Mouse (Mus musculus): ENCODE measurements at regions not wholly inside any gene's neighbourhood (a gene's known extent, or its start where the extent isn't known, plus 50 kb on each side); places are given as distances from the start of the nearest gene placed in this dataset.

- DNase-seq, result no peak
Observed at GRCm38 (mm10) chr6:93623541-93623940, 660.2 kb downstream of the Magi1 start.

DNA sequence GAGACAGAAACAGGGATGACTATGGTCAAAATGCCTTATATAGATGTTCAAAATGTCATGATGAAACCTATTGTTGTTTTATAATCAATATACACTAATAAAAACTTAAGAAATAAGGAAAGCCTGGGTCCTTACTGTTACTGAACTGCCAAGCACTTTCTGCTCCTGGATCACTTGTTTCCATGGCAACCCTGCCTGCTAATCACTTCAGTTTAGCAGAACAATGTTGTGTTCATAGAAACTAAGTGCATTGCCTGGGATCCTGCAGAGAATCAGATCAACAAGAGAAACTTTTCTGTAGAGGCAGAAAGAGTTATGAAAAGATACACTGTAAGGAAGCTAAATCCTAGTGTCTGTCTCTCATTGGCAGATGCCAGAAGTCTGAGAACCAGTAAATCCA is 666.8 kb downstream of the Magi1 start:
- no peak for DNase-seq

DNA sequence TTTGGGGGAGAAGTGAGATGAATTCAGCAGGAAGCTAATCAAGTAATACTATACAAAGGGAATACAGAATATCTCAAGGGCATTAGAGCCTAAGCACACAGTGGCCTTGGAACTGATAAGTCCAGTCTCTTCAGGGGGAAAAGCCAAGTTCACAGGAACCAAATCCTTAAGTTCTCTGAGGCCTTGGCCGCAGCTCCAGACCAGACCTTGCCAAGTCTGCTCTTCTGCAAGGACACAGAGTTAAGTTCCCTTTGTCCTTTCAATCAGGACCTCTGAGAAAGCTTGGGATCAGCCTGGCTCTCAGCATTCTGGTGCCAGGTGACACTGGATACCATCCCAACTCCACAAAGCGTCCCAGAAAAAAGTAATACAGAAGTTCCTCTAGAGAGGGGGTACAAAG is 657.1 kb upstream of the Adamts9 start:
- no peak for DNase-seq

DNA sequence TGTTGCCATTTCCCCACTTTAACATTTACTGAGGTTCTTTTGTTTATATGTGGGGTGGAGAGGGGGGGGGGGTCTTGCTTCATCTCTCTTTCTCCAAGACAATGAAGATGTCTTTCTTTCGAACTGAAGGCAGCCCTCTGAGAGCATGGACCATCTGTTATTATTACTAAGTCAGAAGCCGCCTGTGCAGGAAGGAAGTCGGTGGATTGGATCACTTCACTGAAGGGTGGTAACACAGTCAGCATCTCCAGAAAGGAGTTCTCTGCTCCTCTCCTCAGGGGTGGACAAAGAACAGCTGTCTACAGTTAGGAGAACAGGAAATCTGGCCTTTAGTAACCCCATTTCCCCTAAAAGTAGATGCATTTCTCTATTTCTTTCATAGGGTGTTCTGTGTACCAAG is 656.1 kb upstream of the Adamts9 start:
- no peak for DNase-seq

DNA sequence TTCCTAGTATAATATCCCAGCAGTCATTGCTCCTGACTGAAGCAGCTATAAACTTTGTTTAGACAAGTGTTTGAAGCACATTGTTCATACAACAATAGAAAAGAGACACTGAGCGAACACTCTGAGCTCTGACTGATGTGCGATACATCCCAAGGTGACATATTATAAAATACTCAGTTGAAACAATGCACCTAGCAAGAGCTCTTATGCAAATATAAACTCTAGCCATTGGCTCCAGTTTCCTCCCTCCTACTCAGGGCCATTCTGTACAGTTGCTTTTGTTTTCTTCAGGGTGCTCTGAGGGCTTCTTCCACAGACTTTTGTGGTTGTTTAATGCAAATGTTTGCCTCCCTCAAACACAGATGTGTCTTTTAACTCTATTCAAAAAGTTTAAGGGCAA is 646.6 kb upstream of the Adamts9 start:
- DNase-seq, result no peak

DNA sequence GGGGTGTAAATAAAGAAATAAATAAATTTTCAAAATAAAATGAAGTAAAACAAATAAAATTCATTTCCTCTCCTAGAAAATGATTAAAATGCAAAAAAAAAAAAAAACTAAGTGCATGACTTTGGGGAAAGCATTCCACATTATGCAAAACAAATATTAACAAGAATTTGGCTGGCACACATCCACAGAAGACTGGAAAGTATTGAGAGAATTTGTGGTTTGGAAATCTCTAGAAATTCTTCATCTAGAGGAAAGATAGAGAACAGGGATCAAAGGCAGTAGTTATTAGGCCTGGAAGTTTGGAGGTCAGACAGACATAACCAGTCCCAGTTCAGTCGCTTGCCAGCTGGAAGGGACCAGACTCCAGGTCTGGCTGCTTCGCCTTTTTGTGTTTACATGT is 643.6 kb upstream of the Adamts9 start:
- DNase-seq, result no peak

DNA sequence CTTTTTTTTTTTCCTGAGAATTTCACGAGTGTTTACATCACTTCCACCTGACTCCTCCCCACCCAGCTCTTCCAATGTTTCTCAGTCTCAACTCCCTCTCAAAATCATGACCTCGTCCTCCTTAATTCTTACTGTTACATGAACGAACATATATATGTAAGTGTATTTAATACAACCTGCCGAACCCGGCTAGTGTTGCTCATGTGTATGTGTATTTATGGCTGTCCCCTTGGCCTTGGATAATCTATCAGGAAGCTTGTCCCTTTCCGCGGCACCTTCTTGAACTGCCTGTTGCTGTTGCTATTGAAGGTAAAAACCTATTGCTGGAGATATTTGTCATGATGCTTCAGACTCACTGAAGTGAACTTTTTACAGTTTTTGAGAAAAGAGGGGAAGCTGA is 637.8 kb upstream of the Adamts9 start:
- DNase-seq, result no peak

DNA sequence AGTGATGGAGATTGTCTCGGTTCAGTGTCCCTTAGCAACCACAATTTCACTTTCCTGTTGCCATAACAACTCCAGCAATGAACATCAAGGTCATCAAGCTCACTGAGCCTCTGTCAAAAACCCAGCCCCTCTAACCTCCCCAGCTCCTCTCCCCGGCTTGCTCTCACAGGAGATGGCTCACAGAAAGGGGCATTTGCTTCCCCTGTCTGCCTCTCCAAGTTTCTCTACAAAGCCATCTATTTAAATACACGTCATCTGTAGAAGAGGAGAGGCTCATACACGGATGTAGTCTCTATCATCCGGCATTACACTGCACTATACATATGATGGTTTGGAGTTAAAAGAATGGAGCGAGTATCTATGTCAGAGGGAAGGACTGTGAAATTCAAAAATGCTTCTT is 637.4 kb upstream of the Adamts9 start:
- no peak for DNase-seq

- no peak for DNase-seq
Observed at GRCm38 (mm10) chr6:93575249-93575648, 632.0 kb upstream of the Adamts9 start.

GRCm38 (mm10) chr6:93573679-93574635 is 630.7 kb upstream of the Adamts9 start:
- DNase-seq, result peak; percentile 3

DNA sequence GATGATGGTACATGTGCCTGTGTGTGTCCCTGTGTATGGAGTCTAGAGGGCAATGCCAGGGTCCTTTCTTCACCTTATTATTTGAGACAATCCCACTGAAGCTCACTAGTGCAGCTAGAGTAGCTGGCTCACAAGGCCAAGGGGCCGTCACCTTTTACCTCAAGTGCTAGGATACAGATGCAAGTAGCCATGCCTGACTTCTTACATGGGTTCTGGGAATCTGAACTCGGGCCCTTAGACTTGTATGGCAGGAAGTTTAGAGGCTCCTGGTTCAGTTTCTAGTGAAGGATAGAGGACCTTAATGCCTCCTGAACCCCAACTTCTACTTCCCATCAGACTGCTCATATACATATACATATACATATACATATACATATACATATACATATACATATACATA is 626.6 kb upstream of the Adamts9 start:
- DNase-seq, result no peak

- DNase-seq, result no peak
Observed at GRCm38 (mm10) chr6:93569211-93569610, 625.9 kb upstream of the Adamts9 start.

DNA sequence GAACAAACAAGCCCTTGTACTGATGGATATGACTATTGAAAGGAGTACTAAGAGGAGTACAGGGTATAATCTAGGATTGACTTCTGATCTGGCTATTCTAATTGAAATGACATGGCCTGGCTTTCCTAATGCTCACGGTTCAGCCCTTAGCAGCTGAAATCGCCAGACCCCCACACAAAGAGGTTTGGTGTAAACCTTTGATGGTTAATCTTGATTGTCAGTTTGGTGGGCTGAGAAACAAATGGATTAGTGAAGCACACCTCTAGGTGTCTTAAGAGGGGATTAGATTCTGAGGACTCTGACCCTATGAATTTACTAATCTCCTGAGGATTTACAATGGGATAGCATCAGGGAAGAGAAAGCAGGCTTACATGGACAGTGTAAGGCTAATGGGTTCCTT is 623.4 kb upstream of the Adamts9 start:
- DNase-seq, result no peak

GRCm38 (mm10) chr6:93548311-93548710 is 605.0 kb upstream of the Adamts9 start:
- no peak for DNase-seq

DNA sequence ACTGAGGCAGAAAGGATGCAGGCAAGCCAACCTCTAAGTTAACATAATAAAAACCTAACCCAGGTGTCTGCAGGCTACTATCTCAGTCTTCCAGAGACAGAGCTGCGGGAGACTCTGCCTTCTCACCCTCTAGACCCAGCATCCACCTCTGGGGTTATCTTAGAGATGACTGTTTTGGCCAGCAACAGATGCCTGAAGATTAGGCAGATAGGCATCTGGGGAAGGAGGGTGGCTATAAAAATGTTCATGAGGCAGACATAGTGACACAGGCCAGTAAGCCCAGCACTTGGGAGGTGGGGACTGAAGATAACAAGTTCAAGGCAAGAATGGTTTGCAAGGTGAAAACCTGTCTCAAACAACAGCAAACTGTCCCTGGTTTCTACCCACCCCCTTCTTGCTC is 601.0 kb upstream of the Adamts9 start:
- DNase-seq, result no peak

DNA sequence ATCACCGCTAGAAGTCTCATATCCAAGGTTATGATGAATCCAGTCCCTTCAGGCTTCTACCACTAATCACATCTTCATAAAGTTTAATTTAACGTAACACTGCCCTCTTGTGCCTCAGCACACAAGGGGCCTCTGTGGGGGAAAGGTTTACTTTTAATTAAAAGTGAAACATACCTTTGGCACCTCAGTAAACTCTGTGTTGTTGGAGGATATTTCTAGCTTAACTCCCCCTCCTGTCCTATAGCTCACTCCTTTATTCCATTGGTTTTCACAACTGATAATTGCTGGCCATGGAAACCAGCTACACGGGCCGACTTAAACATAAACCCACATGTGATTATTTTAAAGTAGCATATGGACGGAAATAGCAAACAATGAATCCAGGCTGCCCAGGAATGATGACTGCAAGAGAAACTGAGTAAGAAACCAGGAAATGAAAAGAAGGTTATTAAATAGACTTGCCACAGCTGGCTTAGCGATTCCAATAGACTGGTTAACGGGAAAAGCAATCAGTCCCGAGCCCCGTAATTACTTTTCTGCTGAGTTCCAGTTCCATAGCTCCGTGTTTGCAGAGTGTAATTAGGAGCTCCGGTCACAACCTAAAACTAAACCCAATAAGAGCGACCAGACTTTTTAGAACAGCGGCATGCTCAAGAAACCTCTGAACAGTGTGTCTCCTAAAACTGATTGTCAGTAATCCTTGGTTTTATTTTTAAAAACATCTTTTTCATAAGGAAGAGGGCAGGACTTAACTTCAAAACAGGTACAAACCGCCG is 600.2 kb upstream of the Adamts9 start:
- no peak for DNase-seq

DNA sequence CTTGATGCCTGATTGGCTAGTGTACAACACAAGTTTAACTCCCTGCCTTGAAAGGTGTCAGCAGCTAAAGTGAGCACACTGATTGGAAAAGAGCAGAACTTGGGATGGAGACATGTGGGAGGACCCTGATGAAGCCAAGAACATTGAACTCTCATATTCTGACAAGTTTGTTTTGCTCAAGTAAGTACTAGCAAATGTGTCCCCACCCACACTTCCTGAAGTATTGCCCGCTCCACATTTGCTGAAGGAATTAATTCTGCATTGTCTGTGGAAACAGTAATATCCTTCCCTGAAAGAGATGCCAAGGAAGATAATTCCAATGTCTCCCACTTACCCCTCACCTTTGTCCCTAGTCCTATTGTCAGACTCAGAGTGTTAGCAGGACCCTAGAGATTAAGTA is 596.3 kb upstream of the Adamts9 start:
- no peak for DNase-seq

DNA sequence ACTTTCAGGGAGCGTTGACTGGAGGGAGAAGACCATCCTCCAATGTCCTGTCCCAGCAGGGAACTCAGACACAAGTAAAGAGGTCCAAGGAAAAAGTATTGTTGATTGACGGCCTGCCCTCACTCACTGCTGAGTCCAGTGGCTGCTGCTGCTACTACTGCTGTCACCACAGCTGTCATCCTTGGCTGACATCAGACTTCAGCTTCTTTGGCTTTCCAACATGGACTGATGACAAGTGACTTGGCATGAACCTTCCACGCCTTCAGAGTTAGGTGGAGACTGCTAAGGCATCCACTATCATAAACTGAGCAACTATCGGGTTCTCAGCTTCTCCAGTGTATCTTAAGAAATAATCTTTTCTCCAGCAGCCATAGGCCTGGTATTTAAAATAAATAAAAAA is 595.9 kb upstream of the Adamts9 start:
- DNase-seq, result no peak

DNA sequence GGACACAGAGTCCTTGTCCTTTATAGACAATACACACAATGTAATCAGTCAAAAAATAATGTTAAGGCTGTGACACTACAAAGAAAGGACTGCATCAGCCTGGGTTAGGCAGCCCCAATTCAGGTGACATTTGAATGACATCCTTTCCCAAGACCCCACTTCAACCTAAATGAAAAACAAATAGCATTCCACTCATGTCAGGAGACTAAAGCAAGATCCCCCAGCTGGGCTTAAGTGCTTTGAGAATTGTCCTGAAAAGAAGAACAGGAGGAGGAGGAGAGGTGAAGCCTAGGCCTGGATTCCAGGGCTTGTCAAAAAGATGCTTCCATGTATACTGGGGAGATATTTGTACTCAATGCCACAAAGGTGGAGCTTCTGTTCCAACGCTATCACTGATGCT is 594.7 kb upstream of the Adamts9 start:
- no peak for DNase-seq

DNA sequence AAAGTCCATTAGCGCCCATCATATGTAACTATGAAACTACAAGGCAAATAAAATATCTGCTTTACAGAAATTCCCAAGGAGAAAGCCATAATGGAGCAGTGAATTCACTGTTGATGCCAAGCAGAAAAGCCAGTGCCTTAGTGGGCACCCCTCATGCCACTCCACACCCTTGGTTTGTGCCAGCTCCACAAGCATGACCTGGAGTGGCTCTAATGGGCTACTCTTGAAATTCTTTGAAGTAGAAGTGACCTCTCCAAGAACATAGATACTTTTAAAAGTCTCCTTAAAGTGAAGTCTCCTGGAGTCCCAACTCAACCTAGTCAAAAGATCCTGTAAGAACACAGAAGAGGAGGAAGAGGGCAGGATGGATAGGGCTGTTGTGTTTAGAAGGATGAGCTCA is 593.8 kb upstream of the Adamts9 start:
- no peak for DNase-seq

GRCm38 (mm10) chr6:93513818-93514217 is 570.5 kb upstream of the Adamts9 start:
- no peak for DNase-seq

- no peak for DNase-seq
Observed at GRCm38 (mm10) chr6:93509857-93510256, 566.6 kb upstream of the Adamts9 start.

GRCm38 (mm10) chr6:93497824-93498223 is 554.5 kb upstream of the Adamts9 start:
- no peak for DNase-seq

- DNase-seq, result peak; percentile 7
Observed at GRCm38 (mm10) chr6:93488441-93488955, 545.2 kb upstream of the Adamts9 start.
